Mouse (Mus musculus) adipocyte (in vitro differentiated cells): ENCODE results near the gene Olfr446.

ENCODE experiments used
- DNase-seq: peaks from one replicate; pipeline ENCODE4 v3.0.0-alpha.2; 2016; ENCODE audit warnings: low spot score

The Olfr446 gene

GRCm38 (mm10) chr6:42921077-42921476 is at the start of gene Olfr446:
Olfr446 (plus strand) TSS chr6:42921377.
- DNase-seq, result no peak

GRCm38 (mm10) chr6:42876323-42876722 is 44.9 kb upstream of the Olfr446 start:
- DNase-seq, result no peak

- no peak for DNase-seq
Observed at GRCm38 (mm10) chr6:42890141-42890540, 31.0 kb upstream of the Olfr446 start, which contains the start of gene Olfr448. Olfr448 (plus strand) TSS chr6:42890441.

GRCm38 (mm10) chr6:42900345-42900744 is 20.8 kb upstream of the Olfr446 start:
- DNase-seq, result no peak

GRCm38 (mm10) chr6:42908578-42908977 is 12.6 kb upstream of the Olfr446 start, which contains the start of gene Olfr447:
Olfr447 (plus strand) TSS chr6:42908878.
- DNase-seq, result no peak

- no peak for DNase-seq
Observed at GRCm38 (mm10) chr6:42948767-42949166, 27.6 kb downstream of the Olfr446 start, which contains the start of gene Olfr444. Olfr444 (plus strand) TSS chr6:42949067.

- no peak for DNase-seq
Observed at GRCm38 (mm10) chr6:42980377-42980776, 59.2 kb downstream of the Olfr446 start.
